Mouse (Mus musculus): Measurements from ENCODE around the gene Pex26.

- TF ChIP-seq TAL1 (conservative IDR thresholded peaks at IDR 0.05; ENCODE audit: low read depth, low read length) (no peak), GATA1 (IDR thresholded peaks at IDR 0.05; ENCODE audit: borderline replicate concordance, low read length) (no peak), CTCF (IDR thresholded peaks at IDR 0.05; ENCODE audit: low read depth, low read length) (no peak), GATA2 (IDR thresholded peaks at IDR 0.05; ENCODE audit: borderline replicate concordance, low read depth, low read length) (no peak)
Measured at GRCm38 (mm10) chr6:121194061-121194955, 10.8 kb downstream of the Pex26 start.

Data from G1E (cell line).